15 mouse cellular contexts compared by ENCODE assay signal in the genomic region with DNA sequence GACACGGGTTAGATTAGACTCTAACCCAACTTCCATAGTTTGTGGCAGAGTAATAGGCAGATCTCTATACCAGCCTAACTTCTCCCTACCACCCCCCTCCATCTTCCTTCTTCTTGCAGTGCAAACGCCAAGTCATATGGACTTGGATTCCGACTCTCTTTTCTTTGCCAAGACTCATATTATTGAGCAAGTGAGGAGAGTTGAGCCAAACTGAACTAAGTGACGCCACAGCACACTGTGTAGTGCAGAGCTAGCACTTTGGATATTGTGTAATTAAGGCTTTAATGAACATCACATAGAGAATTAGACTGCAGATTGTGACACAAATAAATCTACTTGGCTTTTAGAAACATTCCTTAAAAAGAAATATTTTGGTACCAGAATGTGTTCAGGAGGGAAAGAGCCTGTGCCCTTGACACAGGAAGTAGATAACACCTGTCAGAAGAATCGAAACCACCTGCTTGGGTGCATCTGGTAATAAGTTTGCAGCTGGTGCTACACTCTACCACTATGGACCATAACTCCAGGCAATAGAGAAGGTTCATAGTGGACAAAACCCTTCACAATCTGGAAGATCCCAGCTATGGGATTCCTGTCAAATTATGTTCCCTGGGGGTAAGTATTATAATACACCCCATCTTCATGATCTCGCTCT.
DNase-seq lines count a peak whose midpoint lies in the region; ATAC-seq lines count a peak whose summit lies in the region.
"Had no signal": no experiment of that assay in that cellular context is flagged by ENCODE, and none has a peak within 500 bp of the region (broad histone marks: within the 10 kb centered on the region; RNA-seq: fewer than 3 reads in every experiment).

No protein-coding gene starts in this region.

- no peak overlapping the region for H3K4me2 ChIP-seq in kidney, embryonic 16.5 days (replicated peaks; ENCODE audit: low read depth, low read length)
- no peak overlapping the region for H3K4me2 ChIP-seq in lung, embryonic 15.5 days

- no peak overlapping the region for H3K4me3 ChIP-seq in kidney, embryonic 16.5 days (ENCODE audit: low read length)
- no peak overlapping the region for H3K4me3 ChIP-seq in lung, embryonic 15.5 days
- H3K4me3 ChIP-seq: hindbrain, embryonic 10.5 days had no signal

- H3K9me3 ChIP-seq in kidney, embryonic 16.5 days (ENCODE audit: low read length): no peaks in the 10 kb centered on the region
- no peaks in the 10 kb centered on the region for H3K9me3 ChIP-seq in lung, embryonic 15.5 days
- H3K9me3 ChIP-seq: G1E; hindbrain, embryonic 10.5 days had no signal

- no peak overlapping the region for H3K27ac ChIP-seq in kidney, embryonic 16.5 days (ENCODE audit: low read length)
- H3K27ac ChIP-seq in lung, embryonic 15.5 days: no peak overlapping the region
- H3K27ac ChIP-seq: hindbrain, embryonic 10.5 days had no signal

- H3K4me1 ChIP-seq in kidney, embryonic 16.5 days (ENCODE audit: insufficient read depth, low read length): no peaks in the 10 kb centered on the region
- no peaks in the 10 kb centered on the region; the same call in 1 of the 2 replicates for H3K4me1 ChIP-seq in lung, embryonic 15.5 days
- H3K4me1 ChIP-seq: hindbrain, embryonic 10.5 days had no signal

- 69% methylated on average over 6 of the region's 6 CpGs for WGBS in kidney, embryonic 16.5 days
- WGBS in lung, embryonic 15.5 days: 51% methylated on average over 6 of the region's 6 CpGs

- no peaks in the 10 kb centered on the region for H3K27me3 ChIP-seq in kidney, embryonic 16.5 days (ENCODE audit: insufficient read depth, low read length)
- no peaks in the 10 kb centered on the region for H3K27me3 ChIP-seq in lung, embryonic 15.5 days

- no peaks in the 10 kb centered on the region for H3K36me3 ChIP-seq in kidney, embryonic 16.5 days (ENCODE audit: insufficient read depth, low read length)
- no peaks in the 10 kb centered on the region for H3K36me3 ChIP-seq in lung, embryonic 15.5 days
- H3K36me3 ChIP-seq: G1E; hindbrain, embryonic 10.5 days had no signal

- peak; percentile 28 for DNase-seq in adrenal gland, postnatal 14 days
- DNase-seq in adrenal gland, postnatal 4 days (ENCODE audit: low spot score in 2 of 2): no peak
- no peak for DNase-seq in kidney, adult 11 months
- peak; percentile 86 for DNase-seq in fat pad, adult 2 months (ENCODE audit: extremely low read depth, low read depth, low spot score)
- no peak for DNase-seq in testis, postnatal 10 days (ENCODE audit: low spot score)
- DNase-seq: cerebellum, adult 2 months; embryo, embryonic 11 days; right cerebral cortex, postnatal 25 days; thymus, adult 2 months had no signal

- 0 out of 2 replicates have a peak, but pooled peaks have one; percentile 51 for ATAC-seq in kidney, embryonic 16.5 days (ENCODE audit: low FRiP score, low TSS enrichment)
- ATAC-seq in lung, embryonic 15.5 days (ENCODE audit: borderline replicate concordance, extremely low read depth, low FRiP score, low TSS enrichment): peak; percentile 91
- ATAC-seq in inflammation-experienced regulatory T-cells, adult 6 months: no peak
- ATAC-seq: activated CD4-positive, CD25-positive, alpha-beta regulatory T cell, adult 4 months had no signal

- H3K9ac ChIP-seq in kidney, embryonic 16.5 days (replicated peaks; ENCODE audit: low read length): no peak overlapping the region
- H3K9ac ChIP-seq in lung, embryonic 15.5 days: no peak overlapping the region

Comparison
In these comparisons a context has a peak if more than half of its experiments do, and no peak if none do; other contexts are left out.
1. DNase-seq: peak in adrenal gland, postnatal 14 days (single experiment) and fat pad, adult 2 months (single experiment); none in adrenal gland, postnatal 4 days (0 of 2), kidney, adult 11 months (single experiment) and testis, postnatal 10 days (single experiment).